ENCODE assay signal across 8 mouse cellular contexts in genomic region chr2:164070142-164070764, GRCm38 (mm10). TPM values are rescaled to one million over a fixed set of nuclear protein-coding genes. Genes with fewer than 3 reads are reported as not detected.
A peak's percentile ranks its signal among the peaks of the same experiment; 100 is the strongest.
DNase-seq lines count a peak whose midpoint lies in the region; ATAC-seq and TF ChIP-seq lines count a peak whose summit lies in the region.

Stk4 (plus strand) TSS chr2:164070322.

- peaks cover 28% of the 10 kb centered on the region for H3K4me1 ChIP-seq in heart, embryonic 13.5 days

- no peak for DNase-seq in gastrocnemius, adult 2 months
- no peak for DNase-seq in gastrocnemius, adult 18-20 months (ENCODE audit: low spot score)
- DNase-seq in CD4-positive, CD25-positive, alpha-beta regulatory T cell, adult 2 months (ENCODE audit: low read depth, low spot score) = peak; percentile 62
- no peak for DNase-seq in layer of hippocampus, postnatal 14 days (ENCODE audit: low spot score in 2 of 2)
- DNase-seq in mesoderm, embryonic 11.5 days (ENCODE audit: low read depth, low spot score) = peak; percentile 39
- DNase-seq in Muller cell, postnatal 12 days (ENCODE audit: inconsistent ontology term) = no peak

- H3K27ac ChIP-seq in gastrocnemius, adult 2 months = peak within 1 kb of the TSS; percentile 90
- peak within 1 kb of the TSS; percentile 81 for H3K27ac ChIP-seq in heart, embryonic 13.5 days (replicated peaks)

- peak within 1 kb of the TSS; percentile 93 for H3K4me2 ChIP-seq in heart, embryonic 13.5 days

- H3K9me3 ChIP-seq in heart, embryonic 13.5 days = no peaks in the 10 kb centered on the region

- H3K27me3 ChIP-seq in heart, embryonic 13.5 days (replicated peaks) = no peaks in the 10 kb centered on the region

- H3K4me3 ChIP-seq in gastrocnemius, adult 2 months = peak within 1 kb of the TSS; percentile 99
- H3K4me3 ChIP-seq in heart, embryonic 13.5 days = peak within 1 kb of the TSS; percentile 76

- intact Hi-C loops in gastrocnemius, adult 2 months (cut with DNase I) = loop anchor here (5.0 kb wide), 1 partner anchor 73 kb away; no protein-coding TSS in a partner anchor

- WGBS in heart, embryonic 13.5 days = under 1% methylated on average over 45 of the region's 45 CpGs

- peak within 1 kb of the TSS; percentile 88 for H3K9ac ChIP-seq in heart, embryonic 13.5 days

- peaks cover 19% of the 10 kb centered on the region for H3K36me3 ChIP-seq in heart, embryonic 13.5 days

- no peak for ATAC-seq in common myeloid progenitor, adult 5-6 weeks (replicated peaks; ENCODE audit: low read depth, poor library complexity, severe bottlenecking)
- ATAC-seq in heart, embryonic 13.5 days (ENCODE audit: extremely low read depth, insufficient number of reproducible peaks, low FRiP score, low TSS enrichment) = no peak

- no peak for TF ChIP-seq CTCF in gastrocnemius, adult 2 months (IDR thresholded peaks at IDR 0.05)

RNA-seq across cellular contexts. Expression of gene Stk4, which starts in this region (rescaled TPM):
- 1 to 10 TPM; 6.8 to 8.7 TPM for total RNA-seq in gastrocnemius, adult 2 months (2021)
- 1 to 10 TPM; 8.3 to 9.2 TPM for total RNA-seq in gastrocnemius, adult 18-20 months (2021)
- total RNA-seq in common myeloid progenitor, adult 5-6 weeks (2017) = 132 and 208 TPM in 2 replicates
- polyA plus RNA-seq in heart, embryonic 13.5 days (2015; fragmentation: Nextera tagmentation; extraction: Ambion mirVana) = 14.0 and 14.2 TPM in 2 replicates
- 10 to 100 TPM; 41.5 to 43.0 TPM for total RNA-seq in layer of hippocampus, postnatal 14 days (2021)

Comparison
In these comparisons a context has a peak if more than half of its experiments do, and no peak if none do; other contexts are left out.
1. RNA of gene Stk4 (total RNA-seq): 132 to 208 TPM in common myeloid progenitor, adult 5-6 weeks and 41.5 to 43.0 TPM in layer of hippocampus, postnatal 14 days; 8.3 to 9.2 TPM in gastrocnemius, adult 18-20 months and 6.8 to 8.7 TPM in gastrocnemius, adult 2 months; every median in the first group is over 4 times any median in the second.
2. DNase-seq: peak in CD4-positive, CD25-positive, alpha-beta regulatory T cell, adult 2 months (single experiment) and mesoderm, embryonic 11.5 days (single experiment); none in gastrocnemius, adult 2 months (single experiment), gastrocnemius, adult 18-20 months (single experiment), layer of hippocampus, postnatal 14 days (0 of 2) and Muller cell, postnatal 12 days (single experiment).